Mouse (Mus musculus): ENCODE measurements at regions not wholly inside any gene's neighbourhood (a gene's known extent, or its start where the extent isn't known, plus 50 kb on each side); places are given as distances from the start of the nearest gene placed in this dataset.
"Not testable (repeated sequence)": the region's sequence is repeated elsewhere in the genome, so short reads cannot be mapped to it uniquely, and the experiment has no call there.

DNA sequence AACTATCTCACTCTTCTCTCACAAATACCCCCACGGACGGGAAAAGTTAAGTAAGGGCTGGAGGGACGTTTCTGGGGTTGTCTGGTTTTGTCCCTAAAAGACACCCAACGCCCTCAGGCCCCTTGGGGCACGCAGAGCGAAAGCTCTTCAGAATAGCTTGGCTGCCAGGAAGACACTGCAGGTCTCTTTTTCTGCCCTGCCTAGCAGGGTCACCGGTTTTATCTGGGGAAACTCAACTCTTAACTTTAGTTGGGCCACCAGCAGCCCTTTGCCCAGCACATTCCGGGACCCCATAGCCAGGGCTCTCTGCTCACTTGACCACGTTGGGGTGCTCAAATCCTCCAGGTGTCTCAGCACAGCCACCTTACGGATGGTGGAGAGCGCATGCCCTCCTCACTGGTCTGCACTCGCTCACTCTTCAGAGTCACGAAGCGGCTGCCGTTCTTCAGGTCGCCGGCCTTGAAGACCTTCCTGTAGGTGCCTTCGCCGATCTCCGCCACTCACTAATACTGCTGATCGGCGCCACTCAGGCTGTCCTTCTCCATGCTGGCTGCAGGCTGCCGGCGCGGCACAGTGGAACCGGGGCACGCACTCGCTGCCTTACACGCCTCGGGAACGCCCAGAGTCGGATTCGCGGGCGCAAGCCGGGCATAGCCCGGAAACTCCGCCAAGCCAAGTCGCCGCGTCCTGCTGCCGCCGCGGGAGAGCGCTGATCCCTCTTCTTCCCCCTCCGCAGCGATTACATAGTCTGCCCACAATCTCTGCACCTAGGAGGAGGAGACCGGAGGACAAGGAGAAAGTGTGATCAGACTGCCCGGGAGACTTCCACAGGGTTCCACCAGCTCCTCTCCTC is 83.0 kb downstream of the Ulbp1 start:
- H3K4me1 ChIP-seq, result peaks cover 23% of the 10 kb centered on the region
- no peaks in the 10 kb centered on the region for H3K9me3 ChIP-seq (replicated peaks)
- H3K27me3 ChIP-seq, result peaks cover 35% of the 10 kb centered on the region
- H3K4me3 ChIP-seq (replicated peaks), result peak overlapping the region; percentile 57
- 6% methylated on average over 48 of the region's 49 CpGs for WGBS
- peak overlapping the region; percentile 98 for H3K4me2 ChIP-seq (replicated peaks)
- no peak for ATAC-seq (ENCODE audit: insufficient number of reproducible peaks, low FRiP score, low TSS enrichment, low read depth)
- no peaks in the 10 kb centered on the region for H3K36me3 ChIP-seq
- H3K9ac ChIP-seq, result peak overlapping the region; percentile 42
- no peak overlapping the region for H3K27ac ChIP-seq (replicated peaks)

DNA sequence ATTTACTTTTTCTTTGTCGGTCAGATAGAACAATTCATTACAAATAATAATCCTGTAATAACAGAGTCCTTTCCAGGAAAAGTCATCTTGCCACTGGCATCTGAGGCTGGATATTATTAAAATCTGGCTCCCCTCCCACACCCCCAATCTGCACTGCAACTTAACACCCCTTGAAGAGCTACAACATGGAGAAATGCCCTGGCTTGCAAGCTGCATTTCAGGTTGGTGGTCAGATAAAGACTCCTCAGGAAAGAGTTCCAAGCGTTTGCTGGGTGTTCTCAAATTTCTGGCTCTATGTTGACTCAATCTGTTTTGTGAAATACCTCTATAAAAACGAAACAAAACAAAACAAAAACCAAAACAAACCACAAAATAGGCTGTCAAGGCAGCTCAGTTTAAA is 114.6 kb downstream of the Ulbp1 start:
- H3K27ac ChIP-seq (replicated peaks); H3K4me1 ChIP-seq; H3K9ac ChIP-seq; ATAC-seq (ENCODE audit: insufficient number of reproducible peaks, low FRiP score, low TSS enrichment, low read depth); H3K4me3 ChIP-seq (replicated peaks); H3K4me2 ChIP-seq (replicated peaks); H3K36me3 ChIP-seq; H3K27me3 ChIP-seq; H3K9me3 ChIP-seq (replicated peaks): not testable (repeated sequence)
- WGBS, result 29% methylated on average over 3 of the region's 3 CpGs

GRCm38 (mm10) chr10:7344290-7344689 is 129.1 kb downstream of the Ulbp1 start:
- not testable (repeated sequence) for H3K4me3 ChIP-seq (replicated peaks); H3K9ac ChIP-seq; H3K9me3 ChIP-seq (replicated peaks); H3K4me1 ChIP-seq; H3K27me3 ChIP-seq; H3K27ac ChIP-seq (replicated peaks); H3K36me3 ChIP-seq; ATAC-seq (ENCODE audit: insufficient number of reproducible peaks, low FRiP score, low TSS enrichment, low read depth); H3K4me2 ChIP-seq (replicated peaks)
- WGBS, result 86% methylated on average over 13 of the region's 13 CpGs

- not testable (repeated sequence) for H3K4me3 ChIP-seq (replicated peaks); H3K27ac ChIP-seq (replicated peaks); H3K9me3 ChIP-seq (replicated peaks); ATAC-seq (ENCODE audit: insufficient number of reproducible peaks, low FRiP score, low TSS enrichment, low read depth); H3K9ac ChIP-seq; H3K27me3 ChIP-seq; H3K4me2 ChIP-seq (replicated peaks); H3K4me1 ChIP-seq; H3K36me3 ChIP-seq
- 97% methylated on average over 8 of the region's 8 CpGs for WGBS
These were observed 129.7 kb downstream of the Ulbp1 start for GRCm38 (mm10) chr10:7343736-7344135.

- no peak overlapping the region for H3K9ac ChIP-seq
- no peaks in the 10 kb centered on the region for H3K36me3 ChIP-seq
- no peak overlapping the region for H3K27ac ChIP-seq (replicated peaks)
- no peaks in the 10 kb centered on the region for H3K27me3 ChIP-seq
- ATAC-seq (ENCODE audit: insufficient number of reproducible peaks, low FRiP score, low TSS enrichment, low read depth), result peak; percentile 47; the same call in 1 of the 2 replicates
- H3K9me3 ChIP-seq (replicated peaks), result no peaks in the 10 kb centered on the region
- WGBS, result 46% methylated on average over 11 of the region's 11 CpGs
- H3K4me3 ChIP-seq (replicated peaks), result no peak overlapping the region
- H3K4me2 ChIP-seq (replicated peaks), result no peak overlapping the region
- no peaks in the 10 kb centered on the region for H3K4me1 ChIP-seq
These were observed 121.2 kb upstream of the Cnksr3 start for GRCm38 (mm10) chr10:7333077-7333747.

DNA sequence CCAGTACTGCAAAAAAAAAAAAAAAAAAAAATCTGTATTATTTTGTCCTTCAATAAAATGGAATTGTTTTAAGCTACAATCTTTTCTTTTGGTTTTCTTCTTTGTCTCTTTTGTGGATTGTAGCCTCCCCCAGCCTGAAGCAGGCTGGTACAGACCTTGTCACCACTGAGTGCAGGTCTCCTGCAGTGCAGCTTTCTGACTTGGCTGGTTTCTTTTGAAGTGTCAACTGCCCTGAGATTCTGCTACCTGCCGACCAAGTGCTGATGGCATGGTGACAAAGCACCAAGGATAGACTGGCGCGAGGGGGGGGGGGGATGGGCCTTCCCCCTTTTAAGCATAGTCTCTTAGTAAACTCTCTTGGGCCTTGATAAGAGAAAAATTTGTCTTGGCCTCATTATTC is 116.2 kb upstream of the Cnksr3 start:
- ATAC-seq (ENCODE audit: insufficient number of reproducible peaks, low FRiP score, low TSS enrichment, low read depth), result no peak
- 45% methylated on average over 3 of the region's 3 CpGs for WGBS

GRCm38 (mm10) chr10:7327046-7327445 is 115.0 kb upstream of the Cnksr3 start:
- H3K4me3 ChIP-seq (replicated peaks); H3K27me3 ChIP-seq; H3K27ac ChIP-seq (replicated peaks); H3K4me2 ChIP-seq (replicated peaks); ATAC-seq (ENCODE audit: insufficient number of reproducible peaks, low FRiP score, low TSS enrichment, low read depth); H3K9ac ChIP-seq; H3K36me3 ChIP-seq; H3K9me3 ChIP-seq (replicated peaks); H3K4me1 ChIP-seq: not testable (repeated sequence)
- WGBS, result 87% methylated on average over 3 of the region's 3 CpGs

More for the DNA sequence above, 116.2 kb upstream of the Cnksr3 start:
- H3K9ac ChIP-seq, result no peak overlapping the region
- no peaks in the 10 kb centered on the region for H3K36me3 ChIP-seq
- no peak overlapping the region for H3K4me2 ChIP-seq (replicated peaks)
- H3K4me1 ChIP-seq, result no peaks in the 10 kb centered on the region
- H3K9me3 ChIP-seq (replicated peaks), result no peaks in the 10 kb centered on the region
- no peaks in the 10 kb centered on the region for H3K27me3 ChIP-seq
- no peak overlapping the region for H3K4me3 ChIP-seq (replicated peaks)
- no peak overlapping the region for H3K27ac ChIP-seq (replicated peaks)

GRCm38 (mm10) chr10:7325074-7325473 is 113.0 kb upstream of the Cnksr3 start:
- H3K4me2 ChIP-seq (replicated peaks), result no peak overlapping the region
- no peaks in the 10 kb centered on the region for H3K36me3 ChIP-seq
- 69% methylated on average over 4 of the region's 4 CpGs for WGBS
- peaks cover 3% of the 10 kb centered on the region; the same call in 1 of the 2 replicates for H3K4me1 ChIP-seq
- no peaks in the 10 kb centered on the region for H3K27me3 ChIP-seq
- no peak overlapping the region for H3K27ac ChIP-seq (replicated peaks)
- H3K4me3 ChIP-seq (replicated peaks), result no peak overlapping the region
- ATAC-seq (ENCODE audit: insufficient number of reproducible peaks, low FRiP score, low TSS enrichment, low read depth), result no peak
- no peaks in the 10 kb centered on the region for H3K9me3 ChIP-seq (replicated peaks)
- no peak overlapping the region for H3K9ac ChIP-seq

GRCm38 (mm10) chr10:7323258-7323657 is 111.2 kb upstream of the Cnksr3 start:
- no peak overlapping the region for H3K4me2 ChIP-seq (replicated peaks)
- no peaks in the 10 kb centered on the region for H3K9me3 ChIP-seq (replicated peaks)
- H3K27me3 ChIP-seq, result no peaks in the 10 kb centered on the region
- H3K27ac ChIP-seq (replicated peaks), result no peak overlapping the region
- no peak overlapping the region for H3K9ac ChIP-seq
- H3K4me3 ChIP-seq (replicated peaks), result no peak overlapping the region
- 32% methylated on average over 3 of the region's 3 CpGs for WGBS
- peaks cover 3% of the 10 kb centered on the region; the same call in 1 of the 2 replicates for H3K4me1 ChIP-seq
- H3K36me3 ChIP-seq, result no peaks in the 10 kb centered on the region
- ATAC-seq (ENCODE audit: insufficient number of reproducible peaks, low FRiP score, low TSS enrichment, low read depth), result no peak

GRCm38 (mm10) chr10:7309927-7310326 is 97.9 kb upstream of the Cnksr3 start:
- Histone ChIP-seq H3K27ac (replicated peaks) (no peak overlapping the region), H3K9ac (no peak overlapping the region), H3K27me3 (no peaks in the 10 kb centered on the region), H3K4me3 (replicated peaks) (no peak overlapping the region), H3K9me3 (replicated peaks) (no peaks in the 10 kb centered on the region), H3K4me1 (no peaks in the 10 kb centered on the region), H3K36me3 (no peaks in the 10 kb centered on the region), H3K4me2 (replicated peaks) (no peak overlapping the region)
- 87% methylated on average over 3 of the region's 3 CpGs for WGBS
- ATAC-seq (ENCODE audit: insufficient number of reproducible peaks, low FRiP score, low TSS enrichment, low read depth), result no peak

DNA sequence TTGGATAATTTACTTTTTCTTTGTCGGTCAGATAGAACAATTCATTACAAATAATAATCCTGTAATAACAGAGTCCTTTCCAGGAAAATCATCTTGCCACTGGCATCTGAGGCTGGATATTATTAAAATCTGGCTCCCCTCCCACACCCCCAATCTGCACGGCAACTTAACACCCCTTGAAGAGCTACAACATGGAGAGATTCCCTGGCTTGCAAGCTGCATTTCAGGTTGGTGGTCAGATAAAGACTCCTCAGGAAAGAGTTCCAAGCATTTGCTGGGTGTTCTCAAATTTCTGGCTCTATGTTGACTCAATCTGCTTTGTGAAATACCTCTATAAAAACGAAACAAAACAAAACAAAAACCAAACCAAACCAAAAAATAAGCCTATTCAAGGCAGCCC is 93.8 kb upstream of the Cnksr3 start:
- H3K9ac ChIP-seq; H3K27ac ChIP-seq (replicated peaks); H3K36me3 ChIP-seq; H3K4me1 ChIP-seq; ATAC-seq (ENCODE audit: insufficient number of reproducible peaks, low FRiP score, low TSS enrichment, low read depth); H3K9me3 ChIP-seq (replicated peaks); H3K27me3 ChIP-seq; H3K4me3 ChIP-seq (replicated peaks); H3K4me2 ChIP-seq (replicated peaks): not testable (repeated sequence)
- 22% methylated on average over 3 of the region's 3 CpGs for WGBS

All from embryonic facial prominence, embryonic 15.5 days (tissue).